Mouse (Mus musculus) spleen, adult 2 months (tissue): Measurements from ENCODE around the gene Ndufa8.

Experiments
- CTCF ChIP-seq: fragments of 200-500 bp; IDR thresholded peaks from 2 replicates; pipeline ENCODE4 v1.5.1; 2011; ENCODE audit warnings: mild to moderate bottlenecking, inconsistent platforms; ENCODE audit not compliant: insufficient read depth, insufficient read length, insufficient replicate concordance; ENCODE audit errors: extremely low read depth
- POLR2A ChIP-seq: fragments of 200-500 bp; IDR thresholded peaks from 2 replicates; pipeline ENCODE4 v1.6.1; 2011; ENCODE audit warnings: low read depth, low read length, inconsistent platforms

DNA sequence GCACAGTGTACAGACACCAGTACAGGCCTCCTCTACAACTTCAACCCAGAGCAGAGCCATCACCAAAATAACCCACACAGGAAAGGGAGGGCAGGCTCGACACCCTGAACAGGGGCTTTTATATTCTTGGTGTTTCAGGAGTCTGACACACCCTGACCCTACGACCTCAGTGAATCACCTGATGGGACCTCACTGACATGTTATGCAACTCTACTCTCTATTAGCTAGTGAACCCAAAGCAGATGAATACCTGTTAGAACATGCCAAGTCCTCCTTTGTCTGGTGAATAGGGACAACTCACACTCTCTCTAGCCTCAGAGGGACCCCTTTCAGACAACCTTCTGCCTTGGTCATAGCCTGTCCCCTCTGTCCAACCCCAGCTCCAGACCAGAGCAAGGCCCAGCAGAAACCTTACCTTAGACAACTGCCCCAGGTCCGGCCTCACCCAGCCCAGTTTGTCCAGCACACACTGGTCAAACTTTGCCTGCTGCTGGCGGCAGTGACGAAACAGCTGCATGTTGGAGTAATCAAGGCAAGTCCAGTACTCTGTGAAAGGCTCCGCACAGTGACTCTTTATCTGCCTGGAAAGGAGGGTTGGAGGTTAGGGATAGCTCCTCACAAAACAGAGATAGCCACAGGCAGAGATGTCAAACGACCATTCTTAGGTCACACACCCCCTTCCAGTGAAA, 9.8 kb downstream of the Ndufa8 start:
- TF ChIP-seq CTCF, result no peak
- no peak for TF ChIP-seq POLR2A
